In the genomic region with DNA sequence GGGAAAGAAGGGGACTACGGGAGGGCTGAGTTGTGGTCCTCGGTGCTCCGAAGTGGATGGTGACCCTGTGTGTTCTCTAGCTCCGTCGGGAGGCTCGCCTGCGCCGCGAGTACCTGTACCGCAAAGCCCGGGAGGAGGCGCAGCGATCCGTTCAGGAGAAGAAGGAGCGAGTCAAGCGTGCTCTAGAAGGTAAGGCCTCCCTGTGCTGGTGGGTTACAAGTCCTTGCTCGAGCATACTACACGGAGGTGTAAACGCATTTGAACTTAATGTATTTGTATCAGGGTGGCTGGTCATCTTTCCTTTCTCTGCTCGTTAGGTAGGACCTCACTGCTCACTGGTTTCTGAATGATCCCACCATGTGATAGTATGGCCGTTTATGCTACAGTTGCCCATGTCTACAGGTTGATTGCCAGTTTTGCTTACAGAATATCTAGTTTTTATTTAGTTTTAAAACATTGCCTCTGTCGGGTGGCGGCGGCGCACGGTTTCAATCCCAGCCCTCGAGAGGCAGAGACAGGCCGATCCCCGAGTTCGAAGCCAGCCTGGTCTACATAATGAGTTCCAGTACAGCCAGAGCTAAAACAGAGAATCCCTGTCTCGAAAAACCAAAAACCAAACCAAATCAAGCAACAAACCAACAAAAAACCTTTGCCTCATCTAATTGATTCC, we compare ENCODE assay signal across 8 mouse cellular contexts. TPM values are rescaled to one million over a fixed set of nuclear protein-coding genes. Genes with fewer than 3 reads are reported as not detected.
DNase-seq lines count a peak whose midpoint lies in the region; ATAC-seq and TF ChIP-seq lines count a peak whose summit lies in the region.

No protein-coding gene starts in this region.

- no peak for TF ChIP-seq POLR2A in spleen, adult 2 months (IDR thresholded peaks at IDR 0.05; ENCODE audit: low read depth, low read length)

- TF ChIP-seq CTCF in spleen, adult 2 months (IDR thresholded peaks at IDR 0.05; ENCODE audit: extremely low read depth, insufficient read depth, insufficient read length, insufficient replicate concordance), result no peak

- DNase-seq in cerebellum, adult 11-12 months, result peak; percentile 55
- no peak for DNase-seq in cerebellum, adult 11 months
- DNase-seq in spleen, adult 2 months (ENCODE audit: low read depth in 1 of 2, low spot score in 2 of 2), result no peak
- no peak for DNase-seq in spleen, postnatal 14 days (ENCODE audit: low spot score in 2 of 2)
- no peak for DNase-seq in retina, embryonic 14.5 days (ENCODE audit: low spot score)
- no peak for DNase-seq in adrenal gland, adult 2 months

- peaks cover 3% of the 10 kb centered on the region; the same call in 1 of the 2 replicates for H3K4me1 ChIP-seq in spleen, adult 2 months (ENCODE audit: control insufficient read depth, insufficient read depth, insufficient read length)
- peaks cover 18% of the 10 kb centered on the region for H3K4me1 ChIP-seq in hindbrain, embryonic 12.5 days

- peak overlapping the region; percentile 78 for H3K4me3 ChIP-seq in spleen, adult 2 months (ENCODE audit: extremely low read depth, insufficient read depth, insufficient read length)
- peak overlapping the region; percentile 69 for H3K4me3 ChIP-seq in hindbrain, embryonic 12.5 days

- H3K36me3 ChIP-seq in spleen, adult 2 months (ENCODE audit: control insufficient read depth, insufficient read depth, low read length), result peaks cover 23% of the 10 kb centered on the region
- H3K36me3 ChIP-seq in hindbrain, embryonic 12.5 days, result peaks cover 36% of the 10 kb centered on the region

- H3K9ac ChIP-seq in hindbrain, embryonic 12.5 days, result peak overlapping the region; percentile 58

- H3K27ac ChIP-seq in spleen, adult 2 months (ENCODE audit: insufficient read depth, low read length), result peak overlapping the region; percentile 67
- peak overlapping the region; percentile 70 for H3K27ac ChIP-seq in hindbrain, embryonic 12.5 days

- peak overlapping the region; percentile 65 for H3K4me2 ChIP-seq in hindbrain, embryonic 12.5 days (replicated peaks)

- peak; percentile 33; the same call in 1 of the 2 replicates for ATAC-seq in hindbrain, embryonic 12.5 days (ENCODE audit: low FRiP score)
- ATAC-seq in megakaryocyte-erythroid progenitor cell, adult 5-6 weeks (replicated peaks; ENCODE audit: low FRiP score, low TSS enrichment, poor library complexity, severe bottlenecking), result peak; percentile 58

- H3K27me3 ChIP-seq in spleen, adult 2 months (ENCODE audit: control insufficient read depth, insufficient read depth, low read length), result no peaks in the 10 kb centered on the region
- no peaks in the 10 kb centered on the region for H3K27me3 ChIP-seq in hindbrain, embryonic 12.5 days

- no peaks in the 10 kb centered on the region for H3K9me3 ChIP-seq in hindbrain, embryonic 12.5 days (replicated peaks)

- WGBS in spleen, adult 2 months, result 6% methylated on average over 31 of the region's 31 CpGs
- WGBS in hindbrain, embryonic 12.5 days, result 9% methylated on average over 31 of the region's 31 CpGs

RNA-seq across cellular contexts. Expression of gene Imp4, which starts 0.4 kb away (rescaled TPM):
- 40.7 and 49.2 TPM in 2 replicates for polyA plus RNA-seq in spleen, adult 2 months (2012; rRNA removed)
- polyA plus RNA-seq in hindbrain, embryonic 12.5 days (2016; fragmentation: Nextera tagmentation; extraction: Ambion mirVana), result 69.7 and 70.1 TPM in 2 replicates
- 55.7 and 74.9 TPM in 2 replicates for total RNA-seq in megakaryocyte-erythroid progenitor cell, adult 5-6 weeks (2014; fragmentation: Nextera tagmentation)
- total RNA-seq in megakaryocyte-erythroid progenitor cell, adult 5-6 weeks (2017), result 27.2 and 31.5 TPM in 2 replicates
- 10 to 100 TPM; 60.7 to 76.7 TPM for total RNA-seq in adrenal gland, adult 2 months (2021)
- 36.1 and 38.1 TPM in 2 replicates for polyA plus RNA-seq in adrenal gland, adult 2 months (2012; rRNA removed)

RNA-seq across cellular contexts. Expression of gene Ccdc115, which starts 0.6 kb away (rescaled TPM):
- 19.2 and 25.7 TPM in 2 replicates for polyA plus RNA-seq in spleen, adult 2 months (2012; rRNA removed)
- 61.4 and 62.9 TPM in 2 replicates for polyA plus RNA-seq in hindbrain, embryonic 12.5 days (2016; fragmentation: Nextera tagmentation; extraction: Ambion mirVana)
- 35.9 and 38.8 TPM in 2 replicates for total RNA-seq in megakaryocyte-erythroid progenitor cell, adult 5-6 weeks (2014; fragmentation: Nextera tagmentation)
- 42.1 and 45.4 TPM in 2 replicates for total RNA-seq in megakaryocyte-erythroid progenitor cell, adult 5-6 weeks (2017)
- 10 to 100 TPM; 13.5 to 16.6 TPM for total RNA-seq in adrenal gland, adult 2 months (2021)
- polyA plus RNA-seq in adrenal gland, adult 2 months (2012; rRNA removed), result 14.0 and 16.6 TPM in 2 replicates

RNA-seq across cellular contexts. Expression of gene Ptpn18, which starts 19.5 kb away (rescaled TPM):
- 587 and 1,136 TPM in 2 replicates for polyA plus RNA-seq in spleen, adult 2 months (2012; rRNA removed)
- polyA plus RNA-seq in hindbrain, embryonic 12.5 days (2016; fragmentation: Nextera tagmentation; extraction: Ambion mirVana), result 6.9 and 12.0 TPM in 2 replicates
- 12.5 and 40.1 TPM in 2 replicates for total RNA-seq in megakaryocyte-erythroid progenitor cell, adult 5-6 weeks (2014; fragmentation: Nextera tagmentation)
- 27.3 and 67.9 TPM in 2 replicates for total RNA-seq in megakaryocyte-erythroid progenitor cell, adult 5-6 weeks (2017)
- 1 to 10 TPM; 2.8 to 3.3 TPM for total RNA-seq in adrenal gland, adult 2 months (2021)
- polyA plus RNA-seq in adrenal gland, adult 2 months (2012; rRNA removed), result 71.5 and 109 TPM in 2 replicates

RNA-seq across cellular contexts. Expression of gene Prss39, which starts 58.1 kb away (rescaled TPM):
- 0.12 TPM in 1 of 2 replicates, not detected in the other for polyA plus RNA-seq in spleen, adult 2 months (2012; rRNA removed)
- polyA plus RNA-seq in hindbrain, embryonic 12.5 days (2016; fragmentation: Nextera tagmentation; extraction: Ambion mirVana), result not detected in 2 replicates
- not detected in 2 replicates for total RNA-seq in megakaryocyte-erythroid progenitor cell, adult 5-6 weeks (2014; fragmentation: Nextera tagmentation)
- 1.2 TPM in 1 of 2 replicates, not detected in the other for total RNA-seq in megakaryocyte-erythroid progenitor cell, adult 5-6 weeks (2017)
- total RNA-seq in adrenal gland, adult 2 months (2021), result not detected
- not detected in 2 replicates for polyA plus RNA-seq in adrenal gland, adult 2 months (2012; rRNA removed)
